Mouse (Mus musculus) left cerebral cortex, postnatal 36 days (tissue): ENCODE measurements at regions not wholly inside any gene's neighbourhood (a gene's known extent, or its start where the extent isn't known, plus 50 kb on each side); places are given as distances from the start of the nearest gene placed in this dataset.
A peak's percentile ranks its signal among the peaks of the same experiment; 100 is the strongest.
"Not testable (repeated sequence)": the region's sequence is repeated elsewhere in the genome, so short reads cannot be mapped to it uniquely, and the experiment has no call there.

Source experiments
- DNase-seq, 2 experiments: peaks; one replicate each; pipeline ENCODE4 v3.0.0; 2021 to 2022; ENCODE audit warnings: low spot score in 2 of 2, mixed read lengths in 1 of 2
- intact Hi-C: fragments of 180-260 bp; cut with DNase I; formaldehyde crosslinking; loops from one replicate; pipeline ENCODE4 v1.15.1; 2025

GRCm38 (mm10) chr14:76964046-76964445, 72.5 kb upstream of the Ccdc122 start:
- intact Hi-C loops, result no loop called here
- DNase-seq, result no peak

GRCm38 (mm10) chr14:76958875-76959274, 77.7 kb upstream of the Ccdc122 start:
- intact Hi-C loops, result no loop called here
- peak; percentile 71 to 72 for DNase-seq

- no peak for DNase-seq
- intact Hi-C loops, result no loop called here
Observed at GRCm38 (mm10) chr14:76957136-76957535, 79.4 kb upstream of the Ccdc122 start.

GRCm38 (mm10) chr14:76953171-76953570, 83.4 kb upstream of the Ccdc122 start:
- intact Hi-C loops, result no loop called here
- no peak for DNase-seq

GRCm38 (mm10) chr14:76951450-76951849, 85.1 kb upstream of the Ccdc122 start:
- intact Hi-C loops, result no loop called here
- peak; percentile 62 to 67 for DNase-seq

- intact Hi-C loops, result no loop called here
- no peak for DNase-seq
Observed at GRCm38 (mm10) chr14:76949388-76949787, 87.2 kb upstream of the Ccdc122 start.

- intact Hi-C loops, result no loop called here
- DNase-seq, result no peak
Observed at GRCm38 (mm10) chr14:76948948-76949347, 87.6 kb upstream of the Ccdc122 start.

- intact Hi-C loops, result no loop called here
Observed at GRCm38 (mm10) chr14:76948481-76948880, 88.1 kb upstream of the Ccdc122 start.

GRCm38 (mm10) chr14:76947148-76947547, 89.4 kb upstream of the Ccdc122 start:
- intact Hi-C loops, result no loop called here

More at GRCm38 (mm10) chr14:76948481-76948880, 88.1 kb upstream of the Ccdc122 start:
- no peak for DNase-seq

GRCm38 (mm10) chr14:76945626-76946025, 90.9 kb upstream of the Ccdc122 start:
- intact Hi-C loops, result no loop called here
- DNase-seq, result no peak

More at GRCm38 (mm10) chr14:76947148-76947547, 89.4 kb upstream of the Ccdc122 start:
- DNase-seq, result no peak

GRCm38 (mm10) chr14:76941474-76942212, 94.9 kb upstream of the Ccdc122 start:
- intact Hi-C loops, result loop anchor here (5.0 kb wide), 1 partner anchor 44 kb away; no protein-coding TSS in a partner anchor

GRCm38 (mm10) chr14:76940507-76940906, 96.1 kb upstream of the Ccdc122 start:
- intact Hi-C loops, result loop anchor here (5.0 kb wide), 1 partner anchor 43 kb away; no protein-coding TSS in a partner anchor
- no peak for DNase-seq

More at GRCm38 (mm10) chr14:76941474-76942212, 94.9 kb upstream of the Ccdc122 start:
- DNase-seq, result no peak

- intact Hi-C loops, result no loop called here
- DNase-seq, result no peak
Observed at GRCm38 (mm10) chr14:76936671-76937070, 99.9 kb upstream of the Ccdc122 start.

GRCm38 (mm10) chr14:76936051-76936450, 100.5 kb upstream of the Ccdc122 start:
- intact Hi-C loops, DNase-seq: not testable (repeated sequence)

GRCm38 (mm10) chr14:76935453-76935852, 101.1 kb upstream of the Ccdc122 start:
- DNase-seq, result no peak
- intact Hi-C loops, result no loop called here

GRCm38 (mm10) chr14:76932890-76933289, 103.7 kb upstream of the Ccdc122 start:
- no peak for DNase-seq
- intact Hi-C loops, result no loop called here

GRCm38 (mm10) chr14:76931398-76931797, 105.2 kb upstream of the Ccdc122 start:
- no peak for DNase-seq
- intact Hi-C loops, result no loop called here

- no peak for DNase-seq
- intact Hi-C loops, result no loop called here
Observed at GRCm38 (mm10) chr14:76929562-76929961, 107.0 kb upstream of the Ccdc122 start.

- no peak for DNase-seq
- intact Hi-C loops, result no loop called here
Observed at GRCm38 (mm10) chr14:76928706-76929105, 107.9 kb upstream of the Ccdc122 start.

- no peak for DNase-seq
- intact Hi-C loops, result no loop called here
Observed at GRCm38 (mm10) chr14:76927245-76927806, 109.2 kb upstream of the Ccdc122 start.

GRCm38 (mm10) chr14:76926416-76926815, 110.2 kb upstream of the Ccdc122 start:
- intact Hi-C loops, result no loop called here

More at GRCm38 (mm10) chr14:76926416-76926815, 110.2 kb upstream of the Ccdc122 start:
- no peak for DNase-seq
